Mouse (Mus musculus): ENCODE results near the gene Clstn3. TPM values are rescaled to one million over a fixed set of nuclear protein-coding genes. Genes with fewer than 3 reads are reported as not detected.
"Not testable (repeated sequence)": the region's sequence is repeated elsewhere in the genome, so short reads cannot be mapped to it uniquely, and the experiment has no call there.

The Clstn3 gene
- total RNA-seq (2021): 100 to 1,000 TPM; 371 to 377 TPM
- long read RNA-seq, experiment 1, full-length matches to known transcripts: 183 of 253 reads
- long read RNA-seq, experiment 1, partial matches to known transcripts: 43 of 253 reads
- long read RNA-seq, experiment 1, other reads (novel, unspliced or antisense): 27 of 253 reads
- long read RNA-seq, experiment 2, full-length matches to known transcripts: 182 of 241 reads
- long read RNA-seq, experiment 2, partial matches to known transcripts: 35 of 241 reads
- long read RNA-seq, experiment 2, other reads (novel, unspliced or antisense): 24 of 241 reads

- peak; percentile 94 to 96 for DNase-seq (ENCODE audit: low spot score in 2 of 2)
- intact Hi-C loops (cut with DNase I): no loop called here
Measured at GRCm38 (mm10) chr6:124464305-124465271, at the start of gene Clstn3. Gene Clstn3, minus strand, starts transcription at chr6:124464794.

GRCm38 (mm10) chr6:124512355-124512836 is 47.8 kb upstream of the Clstn3 start, which contains the start of gene C1ra:
Gene C1ra, plus strand, starts transcription at chr6:124512405.
- intact Hi-C loops (cut with DNase I): no loop called here
- DNase-seq (ENCODE audit: low spot score in 2 of 2): peak; percentile 60 to 69

GRCm38 (mm10) chr6:124511936-124512335 is 47.3 kb upstream of the Clstn3 start:
- no peak for DNase-seq (ENCODE audit: low spot score in 2 of 2)
- intact Hi-C loops (cut with DNase I): no loop called here

- intact Hi-C loops (cut with DNase I); DNase-seq (ENCODE audit: low spot score in 2 of 2): not testable (repeated sequence)
Measured at GRCm38 (mm10) chr6:124509192-124509591, 44.6 kb upstream of the Clstn3 start.

GRCm38 (mm10) chr6:124508292-124508691 is 43.7 kb upstream of the Clstn3 start:
- intact Hi-C loops (cut with DNase I): no loop called here

GRCm38 (mm10) chr6:124506991-124507390 is 42.4 kb upstream of the Clstn3 start:
- intact Hi-C loops (cut with DNase I): no loop called here

More at GRCm38 (mm10) chr6:124508292-124508691, 43.7 kb upstream of the Clstn3 start:
- peak; percentile 22 to 39 for DNase-seq (ENCODE audit: low spot score in 2 of 2)

GRCm38 (mm10) chr6:124505028-124505427 is 40.4 kb upstream of the Clstn3 start:
- DNase-seq (ENCODE audit: low spot score in 2 of 2): peak in 1 of 2 experiments; percentile 18
- intact Hi-C loops (cut with DNase I): no loop called here

More at GRCm38 (mm10) chr6:124506991-124507390, 42.4 kb upstream of the Clstn3 start:
- no peak for DNase-seq (ENCODE audit: low spot score in 2 of 2)

- intact Hi-C loops (cut with DNase I): no loop called here
- no peak for DNase-seq (ENCODE audit: low spot score in 2 of 2)
Measured at GRCm38 (mm10) chr6:124502021-124502420, 37.4 kb upstream of the Clstn3 start.

GRCm38 (mm10) chr6:124501473-124501872 is 36.9 kb upstream of the Clstn3 start:
- intact Hi-C loops (cut with DNase I): no loop called here
- DNase-seq (ENCODE audit: low spot score in 2 of 2): no peak

- intact Hi-C loops (cut with DNase I): loop anchor here (10.0 kb wide), 1 partner anchor 145 kb away; no protein-coding TSS in a partner anchor
- DNase-seq (ENCODE audit: low spot score in 2 of 2): no peak
Measured at GRCm38 (mm10) chr6:124499914-124500566, 35.4 kb upstream of the Clstn3 start.

- no peak for DNase-seq (ENCODE audit: low spot score in 2 of 2)
- intact Hi-C loops (cut with DNase I): loop anchor here (10.0 kb wide), 1 partner anchor 149 kb away; no protein-coding TSS in a partner anchor
Measured at GRCm38 (mm10) chr6:124496054-124496453, 31.5 kb upstream of the Clstn3 start.

- intact Hi-C loops (cut with DNase I): loop anchor here (5.0 to 10.0 kb wide), 2 partner anchors 48 to 151 kb away; partner anchors contain the start of gene C1s1
- DNase-seq (ENCODE audit: low spot score in 2 of 2): no peak
Measured at GRCm38 (mm10) chr6:124493886-124494285, 29.3 kb upstream of the Clstn3 start.

- intact Hi-C loops (cut with DNase I): loop anchor here (5.0 to 10.0 kb wide), 2 partner anchors 49 to 152 kb away; partner anchors contain the start of gene C1s1
- DNase-seq (ENCODE audit: low spot score in 2 of 2): peak; percentile 76 to 79
Measured at GRCm38 (mm10) chr6:124492842-124493561, 28.4 kb upstream of the Clstn3 start, which contains the start of gene C1rl. Gene C1rl, plus strand, starts transcription at chr6:124493113.

GRCm38 (mm10) chr6:124491427-124491826 is 26.8 kb upstream of the Clstn3 start:
- DNase-seq (ENCODE audit: low spot score in 2 of 2): no peak
- intact Hi-C loops (cut with DNase I): loop anchor here (5.0 to 10.0 kb wide), 2 partner anchors 51 to 153 kb away; partner anchors contain the start of gene C1s1

GRCm38 (mm10) chr6:124488952-124489351 is 24.4 kb upstream of the Clstn3 start:
- no peak for DNase-seq (ENCODE audit: low spot score in 2 of 2)
- intact Hi-C loops (cut with DNase I): no loop called here

GRCm38 (mm10) chr6:124487509-124487908 is 22.9 kb upstream of the Clstn3 start:
- DNase-seq (ENCODE audit: low spot score in 2 of 2): no peak
- intact Hi-C loops (cut with DNase I): no loop called here

- intact Hi-C loops (cut with DNase I): no loop called here
- no peak for DNase-seq (ENCODE audit: low spot score in 2 of 2)
Measured at GRCm38 (mm10) chr6:124485414-124486144, 21.0 kb upstream of the Clstn3 start.

- no peak for DNase-seq (ENCODE audit: low spot score in 2 of 2)
- intact Hi-C loops (cut with DNase I): no loop called here
Measured at GRCm38 (mm10) chr6:124484851-124485250, 20.3 kb upstream of the Clstn3 start.
